Mouse (Mus musculus): Measurements from ENCODE around the gene Gm281. TPM values are rescaled to one million over a fixed set of nuclear protein-coding genes. Genes with fewer than 3 reads are reported as not detected.
A peak's percentile ranks its signal among the peaks of the same experiment; 100 is the strongest.
"Not testable (repeated sequence)": the region's sequence is repeated elsewhere in the genome, so short reads cannot be mapped to it uniquely, and the experiment has no call there.

Gm281 gene
- polyA plus RNA-seq (2015; fragmentation: Nextera tagmentation; extraction: Ambion mirVana), result not detected in 2 replicates

DNA sequence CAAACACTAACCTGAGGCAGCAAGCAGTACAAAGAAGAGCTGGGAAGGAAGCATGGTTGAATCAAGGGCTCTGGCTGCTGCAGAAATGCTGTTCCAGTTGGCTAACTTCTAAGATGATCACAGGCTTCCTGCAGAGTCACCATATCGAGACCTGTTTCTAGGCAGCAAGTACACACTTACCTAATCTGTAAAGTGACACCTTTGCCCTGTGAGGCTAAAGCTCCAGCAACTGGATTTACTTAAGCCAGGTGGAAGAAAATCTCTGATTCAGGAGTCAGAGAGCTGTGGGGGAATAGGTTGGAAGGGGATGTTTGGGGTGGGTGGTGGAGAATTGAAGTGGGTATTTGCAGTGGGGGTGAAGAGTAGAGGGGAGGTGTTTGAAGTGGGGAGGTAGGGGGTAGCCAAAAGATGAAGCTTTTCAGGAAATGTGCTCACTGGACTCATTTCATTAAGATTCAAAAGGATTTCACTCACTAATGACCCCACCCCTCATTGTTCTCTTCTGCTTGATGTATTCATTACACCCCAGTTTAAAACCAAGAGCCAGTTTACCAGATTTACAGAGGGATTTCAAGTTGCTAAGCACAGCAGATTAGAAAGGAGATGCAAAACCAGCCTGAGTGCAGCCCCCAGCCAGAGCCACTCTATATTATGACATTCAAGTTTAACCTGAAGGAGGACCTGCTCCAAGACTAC lies at the start of gene Gm281:
Gene Gm281 (minus strand): TSS at position 92 of the 696 bp plus-strand sequence.
- Histone ChIP-seq H3K4me3 (no peak within 1 kb of the TSS), H3K27me3 (no peaks in the 10 kb centered on the region), H3K27ac (no peak within 1 kb of the TSS), H3K4me1 (replicated peaks) (no peaks in the 10 kb centered on the region), H3K36me3 (no peaks in the 10 kb centered on the region), H3K9me3 (replicated peaks) (no peaks in the 10 kb centered on the region), H3K4me2 (no peak within 1 kb of the TSS), H3K9ac (no peak within 1 kb of the TSS)
- 39% methylated on average over 1 of the region's 1 CpGs for WGBS
- no peak for ATAC-seq (replicated peaks; ENCODE audit: insufficient number of reproducible peaks, insufficient read depth, low FRiP score, low read depth)

GRCm38 (mm10) chr14:13963527-13963926 lies 49.2 kb upstream of the Gm281 start:
- 61% methylated on average over 1 of the region's 1 CpGs for WGBS
- Histone ChIP-seq H3K9ac (no peak overlapping the region), H3K27ac (no peak overlapping the region), H3K27me3 (no peaks in the 10 kb centered on the region), H3K4me1 (replicated peaks) (peaks cover 9% of the 10 kb centered on the region), H3K36me3 (no peaks in the 10 kb centered on the region), H3K9me3 (replicated peaks) (no peaks in the 10 kb centered on the region), H3K4me3 (no peak overlapping the region), H3K4me2 (no peak overlapping the region)
- no peak for ATAC-seq (replicated peaks; ENCODE audit: insufficient number of reproducible peaks, insufficient read depth, low FRiP score, low read depth)

DNA sequence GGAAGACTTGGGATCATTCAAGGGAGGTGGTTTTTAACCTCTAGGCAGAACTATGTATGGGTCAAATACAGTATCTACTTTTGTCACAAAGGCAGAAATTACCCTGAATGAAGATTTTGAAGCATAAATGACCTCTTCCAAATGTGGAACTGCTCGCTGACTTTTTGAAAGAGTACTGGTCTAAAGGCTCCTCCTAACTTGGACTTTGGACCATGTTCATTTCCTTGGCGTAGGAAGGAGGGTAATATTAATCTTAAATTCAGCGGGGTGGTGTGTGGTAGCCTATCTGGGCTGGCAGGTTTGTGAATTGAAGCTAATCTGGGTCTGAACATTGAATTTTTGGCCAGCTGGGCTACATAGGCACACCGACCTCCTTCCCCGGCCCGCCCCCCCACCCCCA lies 48.2 kb upstream of the Gm281 start:
- 91% methylated on average over 6 of the region's 6 CpGs for WGBS
- no peaks in the 10 kb centered on the region for H3K27me3 ChIP-seq

GRCm38 (mm10) chr14:13961401-13962112 lies 47.3 kb upstream of the Gm281 start, which contains the start of the genes Atxn7 and Thoc7:
Atxn7 (plus strand) TSS chr14:13961440.
Thoc7 (minus strand) TSS chr14:13961852.
- peak within 1 kb of the TSS; percentile 78 for H3K4me2 ChIP-seq
- peak; percentile 52 for ATAC-seq (replicated peaks; ENCODE audit: insufficient number of reproducible peaks, insufficient read depth, low FRiP score, low read depth)
- WGBS, result 4% methylated on average over 40 of the region's 56 CpGs
- peak within 1 kb of the TSS; percentile 94 for H3K9ac ChIP-seq
- no peaks in the 10 kb centered on the region for H3K36me3 ChIP-seq
- peaks cover 16% of the 10 kb centered on the region for H3K4me1 ChIP-seq (replicated peaks)
- no peaks in the 10 kb centered on the region for H3K9me3 ChIP-seq (replicated peaks)
- H3K27ac ChIP-seq, result peak within 1 kb of the TSS; percentile 86
- peak within 1 kb of the TSS; percentile 97 for H3K4me3 ChIP-seq
- no peaks in the 10 kb centered on the region for H3K27me3 ChIP-seq

More for the DNA sequence above, 48.2 kb upstream of the Gm281 start:
- Histone ChIP-seq H3K9me3 (replicated peaks) (no peaks in the 10 kb centered on the region), H3K9ac (no peak overlapping the region), H3K36me3 (no peaks in the 10 kb centered on the region), H3K4me3 (no peak overlapping the region), H3K4me2 (no peak overlapping the region), H3K27ac (no peak overlapping the region), H3K4me1 (replicated peaks) (peaks cover 13% of the 10 kb centered on the region)
- ATAC-seq (replicated peaks; ENCODE audit: insufficient number of reproducible peaks, insufficient read depth, low FRiP score, low read depth), result no peak

- H3K36me3 ChIP-seq, result no peaks in the 10 kb centered on the region
- under 1% methylated on average over 63 of the region's 75 CpGs for WGBS
- ATAC-seq (replicated peaks; ENCODE audit: insufficient number of reproducible peaks, insufficient read depth, low FRiP score, low read depth), result peak; percentile 85
- peaks cover 16% of the 10 kb centered on the region for H3K4me1 ChIP-seq (replicated peaks)
- H3K9me3 ChIP-seq (replicated peaks), result no peaks in the 10 kb centered on the region
- H3K27me3 ChIP-seq, result no peaks in the 10 kb centered on the region
- H3K4me3 ChIP-seq, result peak overlapping the region; percentile 97
- H3K9ac ChIP-seq, result peak overlapping the region; percentile 94
- H3K27ac ChIP-seq, result peak overlapping the region; percentile 86
- H3K4me2 ChIP-seq, result peak overlapping the region; percentile 78
These were observed 46.4 kb upstream of the Gm281 start for GRCm38 (mm10) chr14:13960482-13961325.

DNA sequence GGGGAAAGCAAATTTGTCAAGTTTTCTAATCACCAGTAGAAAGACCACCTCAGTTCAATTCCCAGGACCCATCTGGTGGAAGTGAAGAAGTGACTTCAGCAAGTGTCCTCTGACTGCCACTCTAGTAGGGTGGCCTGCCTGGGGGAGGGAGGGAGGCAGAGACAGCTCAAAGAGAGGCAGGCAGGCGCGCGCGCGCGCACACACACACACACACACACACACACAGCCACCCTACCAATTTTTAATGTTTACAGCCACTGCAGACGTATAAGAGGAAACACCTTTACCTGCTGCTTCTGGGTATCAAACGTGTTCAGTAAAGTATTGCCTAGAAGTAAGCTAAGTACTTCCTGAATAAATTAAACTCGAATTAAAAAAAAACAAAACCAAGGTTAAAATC lies 45.8 kb upstream of the Gm281 start:
- no peaks in the 10 kb centered on the region for H3K36me3 ChIP-seq
- 3% methylated on average over 9 of the region's 9 CpGs for WGBS
- ATAC-seq (replicated peaks; ENCODE audit: insufficient number of reproducible peaks, insufficient read depth, low FRiP score, low read depth), result no peak; the same call in 1 of the 2 replicates
- no peaks in the 10 kb centered on the region for H3K27me3 ChIP-seq
- peak overlapping the region; percentile 97 for H3K4me3 ChIP-seq
- H3K9ac ChIP-seq, result peak overlapping the region; percentile 94
- peak overlapping the region; percentile 78 for H3K4me2 ChIP-seq
- H3K9me3 ChIP-seq (replicated peaks), result no peaks in the 10 kb centered on the region
- H3K27ac ChIP-seq, result peak overlapping the region; percentile 86; the same call in 1 of the 2 replicates
- peaks cover 16% of the 10 kb centered on the region for H3K4me1 ChIP-seq (replicated peaks)

DNA sequence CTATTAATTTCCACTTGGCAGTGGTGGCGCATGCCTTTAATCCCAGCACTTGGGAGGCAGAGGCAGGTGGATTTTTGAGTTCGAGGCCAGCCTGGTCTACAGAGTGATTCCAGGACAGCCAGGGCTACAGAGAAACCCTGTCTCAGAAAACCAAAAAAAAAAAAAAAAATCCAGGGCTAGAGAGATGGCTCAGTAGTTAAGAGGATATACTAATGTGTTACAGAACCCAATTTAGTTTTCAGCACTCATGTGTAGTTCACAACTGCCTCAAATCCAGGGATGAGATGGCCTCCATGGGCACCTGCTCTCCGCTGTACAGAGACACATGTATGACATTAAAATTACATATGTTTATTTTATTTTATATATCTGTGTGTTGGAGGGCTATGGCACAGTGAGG lies 37.9 kb upstream of the Gm281 start:
- H3K4me1 ChIP-seq (replicated peaks); H3K4me2 ChIP-seq; ATAC-seq (replicated peaks; ENCODE audit: insufficient number of reproducible peaks, insufficient read depth, low FRiP score, low read depth); H3K9me3 ChIP-seq (replicated peaks); H3K4me3 ChIP-seq; H3K27ac ChIP-seq; H3K9ac ChIP-seq; H3K27me3 ChIP-seq: not testable (repeated sequence)
- WGBS, result 93% methylated on average over 3 of the region's 3 CpGs
- H3K36me3 ChIP-seq, result peaks cover 53% of the 10 kb centered on the region

GRCm38 (mm10) chr14:13950401-13950800 lies 36.1 kb upstream of the Gm281 start:
- H3K4me3 ChIP-seq, result no peak overlapping the region
- no peak overlapping the region for H3K4me2 ChIP-seq
- H3K27ac ChIP-seq, result no peak overlapping the region
- no peak overlapping the region for H3K9ac ChIP-seq
- H3K9me3 ChIP-seq (replicated peaks), result no peaks in the 10 kb centered on the region
- no peaks in the 10 kb centered on the region for H3K4me1 ChIP-seq (replicated peaks)
- no peaks in the 10 kb centered on the region for H3K27me3 ChIP-seq
- no peak for ATAC-seq (replicated peaks; ENCODE audit: insufficient number of reproducible peaks, insufficient read depth, low FRiP score, low read depth)
- peaks cover 53% of the 10 kb centered on the region for H3K36me3 ChIP-seq

DNA sequence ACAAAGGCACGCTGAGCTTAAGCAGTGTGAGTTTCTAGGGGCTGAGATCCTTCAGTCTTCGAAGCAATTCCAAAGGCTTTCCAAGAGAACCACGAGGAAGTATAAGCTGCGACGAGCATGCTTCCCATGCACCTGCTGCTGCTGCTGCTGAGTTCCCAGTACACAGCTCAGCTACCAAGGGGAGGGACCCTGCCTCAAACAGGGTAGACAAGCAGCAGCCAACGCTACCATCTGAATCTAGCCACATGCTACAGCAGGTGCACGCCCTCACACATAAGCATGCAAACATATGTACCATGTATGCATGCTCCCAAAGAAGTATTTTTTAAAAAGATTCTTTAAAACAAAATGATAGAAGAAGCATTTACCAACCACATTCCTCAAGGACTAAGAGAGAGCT lies 34.1 kb upstream of the Gm281 start:
- 91% methylated on average over 7 of the region's 7 CpGs for WGBS

DNA sequence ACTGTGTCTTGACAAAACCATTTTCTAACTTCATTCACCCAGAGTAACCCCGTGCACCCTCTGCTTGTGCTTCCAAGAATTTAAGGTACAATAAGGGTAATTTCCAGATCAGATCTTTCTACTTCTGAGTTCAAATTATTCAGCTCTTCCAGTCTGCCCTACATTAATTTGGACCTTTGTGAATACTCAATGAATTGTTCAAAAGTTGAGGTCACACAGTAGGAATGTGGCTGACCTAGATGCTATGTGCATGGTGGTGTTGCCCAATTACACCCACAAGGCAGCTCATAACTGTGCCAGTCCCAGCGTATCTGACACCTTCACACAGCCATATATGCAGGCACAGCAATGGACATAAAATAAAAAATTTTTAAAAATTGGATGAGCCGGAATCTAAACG lies 30.4 kb upstream of the Gm281 start:
- no peaks in the 10 kb centered on the region for H3K27me3 ChIP-seq
- WGBS, result 85% methylated on average over 4 of the region's 4 CpGs
- no peaks in the 10 kb centered on the region for H3K9me3 ChIP-seq (replicated peaks)
- no peak for ATAC-seq (replicated peaks; ENCODE audit: insufficient number of reproducible peaks, insufficient read depth, low FRiP score, low read depth)
- no peak overlapping the region for H3K27ac ChIP-seq
- no peaks in the 10 kb centered on the region for H3K4me1 ChIP-seq (replicated peaks)
- H3K9ac ChIP-seq, result no peak overlapping the region
- H3K36me3 ChIP-seq, result peaks cover 22% of the 10 kb centered on the region
- no peak overlapping the region for H3K4me2 ChIP-seq
- no peak overlapping the region for H3K4me3 ChIP-seq

More for the DNA sequence above, 34.1 kb upstream of the Gm281 start:
- Histone ChIP-seq H3K4me1 (replicated peaks) (no peaks in the 10 kb centered on the region), H3K9ac (no peak overlapping the region), H3K27me3 (no peaks in the 10 kb centered on the region), H3K27ac (no peak overlapping the region), H3K4me3 (no peak overlapping the region), H3K9me3 (replicated peaks) (no peaks in the 10 kb centered on the region), H3K4me2 (no peak overlapping the region), H3K36me3 (peaks cover 47% of the 10 kb centered on the region)
- no peak for ATAC-seq (replicated peaks; ENCODE audit: insufficient number of reproducible peaks, insufficient read depth, low FRiP score, low read depth)

DNA sequence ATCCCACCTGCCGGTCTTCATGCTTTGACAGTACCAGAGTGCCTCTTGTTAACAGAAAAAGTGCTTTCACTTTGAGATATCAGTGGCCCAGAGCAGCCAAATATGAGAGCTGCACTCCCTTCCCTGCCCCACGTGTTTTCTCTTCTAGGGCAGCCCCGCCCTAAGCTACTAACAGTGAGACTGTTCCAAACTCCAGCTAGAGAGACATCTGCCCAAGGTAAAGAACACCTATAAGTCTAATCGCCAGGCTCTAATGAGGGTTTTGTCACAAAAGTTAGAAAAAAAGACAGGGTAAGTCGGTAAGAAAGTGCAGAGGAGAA lies 19.7 kb upstream of the Gm281 start:
- Histone ChIP-seq H3K27ac (no peak overlapping the region), H3K4me1 (replicated peaks) (peaks cover 10% of the 10 kb centered on the region), H3K4me2 (peak overlapping the region; percentile 93), H3K9ac (no peak overlapping the region), H3K9me3 (replicated peaks) (no peaks in the 10 kb centered on the region), H3K27me3 (no peaks in the 10 kb centered on the region), H3K4me3 (peak overlapping the region; percentile 55), H3K36me3 (no peaks in the 10 kb centered on the region)
- no peak for ATAC-seq (replicated peaks; ENCODE audit: insufficient number of reproducible peaks, insufficient read depth, low FRiP score, low read depth)
- WGBS, result 34% methylated on average over 5 of the region's 5 CpGs

All from heart, embryonic 15.5 days (tissue).